Mouse (Mus musculus): Measurements from ENCODE around the gene Ttc28. TPM values are rescaled to one million over a fixed set of nuclear protein-coding genes. Genes with fewer than 3 reads are reported as not detected.

Gene Ttc28
- polyA plus RNA-seq, 1 experiment from 2014 or later: 12.9 TPM

DNA sequence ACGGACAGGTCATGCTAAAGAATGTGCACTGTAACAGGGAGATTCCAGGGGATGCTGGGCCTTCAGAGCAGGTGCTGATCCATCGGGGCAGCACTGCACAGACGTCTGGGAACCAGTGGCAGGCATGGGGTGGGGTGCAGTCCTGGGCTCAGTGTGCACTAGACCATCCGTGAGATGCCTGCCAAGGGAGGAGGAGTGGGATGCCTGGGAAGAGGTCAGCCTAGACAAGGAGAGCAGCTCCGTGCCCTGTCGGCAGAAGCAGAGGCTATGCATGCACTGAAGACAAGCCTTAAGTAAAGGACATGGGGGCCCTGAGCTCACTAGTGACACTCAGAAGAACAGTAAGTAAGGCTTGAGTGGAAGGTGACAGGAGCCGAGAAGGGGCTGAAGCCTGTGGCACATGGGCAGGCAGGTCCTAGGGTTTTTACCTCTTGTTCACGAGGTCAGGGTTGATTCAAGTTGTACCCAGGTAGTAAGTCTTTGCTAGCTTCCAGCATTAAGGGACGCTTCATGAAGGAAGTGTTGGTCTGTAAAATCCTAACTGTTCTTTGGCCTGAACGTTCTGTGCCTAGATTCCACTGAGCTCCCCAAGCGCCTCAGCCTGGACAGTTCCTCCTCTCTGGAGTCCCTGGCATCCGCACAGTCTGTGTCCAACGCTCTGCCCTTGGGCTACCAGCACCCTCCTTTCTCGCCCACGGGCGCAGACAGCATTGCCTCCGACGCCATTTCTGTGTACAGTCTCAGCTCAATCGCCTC is 405.0 kb downstream of the Ttc28 start:
- Histone ChIP-seq H3K27ac (replicated peaks; ENCODE audit: low read depth, low read length) (no peak overlapping the region), H3K36me3 (ENCODE audit: control insufficient read depth, insufficient read depth, low read length) (peaks cover 10% of the 10 kb centered on the region), H3K9ac (ENCODE audit: low read length) (no peak overlapping the region), H3K27me3 (ENCODE audit: control insufficient read depth, insufficient read depth, low read length) (no peaks in the 10 kb centered on the region), H3K4me2 (ENCODE audit: low read depth, severe bottlenecking) (no peak overlapping the region), H3K4me3 (ENCODE audit: low read depth, low read length) (no peak overlapping the region), H3K9me3 (ENCODE audit: control insufficient read depth, low read length) (no peaks in the 10 kb centered on the region), H3K4me1 (ENCODE audit: control insufficient read depth, insufficient read depth, low read length) (no peaks in the 10 kb centered on the region)
- DNase-seq (ENCODE audit: low spot score): no peak
- ATAC-seq (ENCODE audit: insufficient number of reproducible peaks, low FRiP score, low TSS enrichment, low read depth): no peak
- WGBS: 89% methylated on average over 19 of the region's 19 CpGs

- Histone ChIP-seq H3K4me3 (ENCODE audit: low read depth, low read length) (no peak overlapping the region), H3K36me3 (ENCODE audit: control insufficient read depth, insufficient read depth, low read length) (peaks cover 7% of the 10 kb centered on the region), H3K27me3 (ENCODE audit: control insufficient read depth, insufficient read depth, low read length) (no peaks in the 10 kb centered on the region), H3K9ac (ENCODE audit: low read length) (no peak overlapping the region), H3K27ac (replicated peaks; ENCODE audit: low read depth, low read length) (no peak overlapping the region), H3K9me3 (ENCODE audit: control insufficient read depth, low read length) (no peaks in the 10 kb centered on the region), H3K4me2 (ENCODE audit: low read depth, severe bottlenecking) (no peak overlapping the region), H3K4me1 (ENCODE audit: control insufficient read depth, insufficient read depth, low read length) (no peaks in the 10 kb centered on the region)
- DNase-seq (ENCODE audit: low spot score): no peak
- 60% methylated on average over 5 of the region's 5 CpGs for WGBS
- no peak for ATAC-seq (ENCODE audit: insufficient number of reproducible peaks, low FRiP score, low TSS enrichment, low read depth)
Observed at GRCm38 (mm10) chr5:111287571-111287970, 408.0 kb downstream of the Ttc28 start.

DNA sequence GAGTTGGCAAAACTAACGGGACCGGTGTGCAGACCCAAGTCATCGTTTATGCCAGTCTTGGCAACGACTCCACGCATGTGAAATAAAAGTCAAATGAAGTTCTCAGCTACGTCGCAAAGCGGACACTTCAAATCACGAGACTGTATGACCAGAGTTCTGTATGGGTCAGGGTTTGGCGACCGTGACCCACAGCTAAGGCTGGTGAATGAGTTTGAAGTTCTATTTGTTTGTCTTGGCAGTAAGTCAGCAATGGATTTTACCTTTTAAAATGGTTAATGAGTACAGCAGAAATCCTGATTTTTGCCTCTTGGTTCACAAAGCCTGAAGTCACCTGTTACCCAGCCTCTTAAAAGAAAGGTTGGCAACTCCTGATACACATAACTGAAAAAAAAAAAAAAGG is 408.9 kb downstream of the Ttc28 start:
- no peak overlapping the region for H3K4me3 ChIP-seq (ENCODE audit: low read depth, low read length)
- ATAC-seq (ENCODE audit: insufficient number of reproducible peaks, low FRiP score, low TSS enrichment, low read depth) (no peak), DNase-seq (ENCODE audit: low spot score) (no peak)
- H3K27me3 ChIP-seq (ENCODE audit: control insufficient read depth, insufficient read depth, low read length): no peaks in the 10 kb centered on the region
- no peak overlapping the region for H3K9ac ChIP-seq (ENCODE audit: low read length)
- no peak overlapping the region for H3K27ac ChIP-seq (replicated peaks; ENCODE audit: low read depth, low read length)
- H3K9me3 ChIP-seq (ENCODE audit: control insufficient read depth, low read length): no peaks in the 10 kb centered on the region
- WGBS: 93% methylated on average over 11 of the region's 11 CpGs
- no peak overlapping the region for H3K4me2 ChIP-seq (ENCODE audit: low read depth, severe bottlenecking)
- H3K4me1 ChIP-seq (ENCODE audit: control insufficient read depth, insufficient read depth, low read length): no peaks in the 10 kb centered on the region
- peaks cover 7% of the 10 kb centered on the region for H3K36me3 ChIP-seq (ENCODE audit: control insufficient read depth, insufficient read depth, low read length)

- H3K36me3 ChIP-seq (ENCODE audit: control insufficient read depth, insufficient read depth, low read length): peaks cover 4% of the 10 kb centered on the region
- DNase-seq (ENCODE audit: low spot score): no peak
- no peak overlapping the region for H3K27ac ChIP-seq (replicated peaks; ENCODE audit: low read depth, low read length)
- no peak overlapping the region for H3K4me2 ChIP-seq (ENCODE audit: low read depth, severe bottlenecking)
- H3K9ac ChIP-seq (ENCODE audit: low read length): no peak overlapping the region
- H3K4me3 ChIP-seq (ENCODE audit: low read depth, low read length): no peak overlapping the region
- ATAC-seq (ENCODE audit: insufficient number of reproducible peaks, low FRiP score, low TSS enrichment, low read depth): no peak
- no peaks in the 10 kb centered on the region for H3K4me1 ChIP-seq (ENCODE audit: control insufficient read depth, insufficient read depth, low read length)
- WGBS: 88% methylated on average over 11 of the region's 11 CpGs
- H3K9me3 ChIP-seq (ENCODE audit: control insufficient read depth, low read length): no peaks in the 10 kb centered on the region; the same call in 1 of the 2 replicates
- H3K27me3 ChIP-seq (ENCODE audit: control insufficient read depth, insufficient read depth, low read length): no peaks in the 10 kb centered on the region
Observed at GRCm38 (mm10) chr5:111290071-111290470, 410.5 kb downstream of the Ttc28 start.

- Histone ChIP-seq H3K36me3 (ENCODE audit: control insufficient read depth, insufficient read depth, low read length) (no peaks in the 10 kb centered on the region), H3K4me3 (ENCODE audit: low read depth, low read length) (no peak overlapping the region), H3K27ac (replicated peaks; ENCODE audit: low read depth, low read length) (no peak overlapping the region), H3K9me3 (ENCODE audit: control insufficient read depth, low read length) (no peaks in the 10 kb centered on the region; the same call in 1 of the 2 replicates), H3K9ac (ENCODE audit: low read length) (no peak overlapping the region), H3K4me2 (ENCODE audit: low read depth, severe bottlenecking) (no peak overlapping the region), H3K4me1 (ENCODE audit: control insufficient read depth, insufficient read depth, low read length) (no peaks in the 10 kb centered on the region), H3K27me3 (ENCODE audit: control insufficient read depth, insufficient read depth, low read length) (no peaks in the 10 kb centered on the region)
- no peak for ATAC-seq (ENCODE audit: insufficient number of reproducible peaks, low FRiP score, low TSS enrichment, low read depth)
- WGBS: 60% methylated on average over 10 of the region's 10 CpGs
- DNase-seq (ENCODE audit: low spot score): no peak
Observed at GRCm38 (mm10) chr5:111291639-111292038, 412.0 kb downstream of the Ttc28 start.

GRCm38 (mm10) chr5:111297801-111298200 is 418.2 kb downstream of the Ttc28 start:
- 58% methylated on average over 5 of the region's 5 CpGs for WGBS
- no peak for DNase-seq (ENCODE audit: low spot score)
- H3K4me2 ChIP-seq (ENCODE audit: low read depth, severe bottlenecking): no peak overlapping the region
- no peak for ATAC-seq (ENCODE audit: insufficient number of reproducible peaks, low FRiP score, low TSS enrichment, low read depth)
- H3K36me3 ChIP-seq (ENCODE audit: control insufficient read depth, insufficient read depth, low read length): no peaks in the 10 kb centered on the region
- H3K27me3 ChIP-seq (ENCODE audit: control insufficient read depth, insufficient read depth, low read length): no peaks in the 10 kb centered on the region
- no peaks in the 10 kb centered on the region; the same call in 1 of the 2 replicates for H3K9me3 ChIP-seq (ENCODE audit: control insufficient read depth, low read length)
- no peak overlapping the region for H3K27ac ChIP-seq (replicated peaks; ENCODE audit: low read depth, low read length)
- H3K4me3 ChIP-seq (ENCODE audit: low read depth, low read length): no peak overlapping the region
- no peaks in the 10 kb centered on the region for H3K4me1 ChIP-seq (ENCODE audit: control insufficient read depth, insufficient read depth, low read length)
- H3K9ac ChIP-seq (ENCODE audit: low read length): no peak overlapping the region

DNA sequence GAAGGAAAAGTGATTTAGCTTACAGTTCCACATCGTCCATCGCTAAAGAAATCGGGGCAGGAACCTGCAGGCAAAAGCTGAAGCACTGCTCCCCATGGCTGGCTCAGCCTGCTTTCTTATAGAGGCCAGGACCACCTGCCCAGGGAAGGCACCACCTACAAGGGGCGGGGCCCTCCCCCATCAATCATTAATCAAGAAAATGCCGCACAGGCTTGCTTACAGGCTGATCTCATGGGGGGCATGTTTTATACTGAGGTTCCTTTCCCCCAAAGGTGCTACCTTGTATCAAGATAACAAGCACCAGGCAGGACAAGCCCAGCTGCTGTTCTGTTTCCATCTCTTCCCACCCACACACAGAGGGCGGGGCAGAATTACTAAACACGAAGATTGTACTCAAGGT is 419.1 kb downstream of the Ttc28 start:
- Histone ChIP-seq H3K9ac (ENCODE audit: low read length) (no peak overlapping the region), H3K27me3 (ENCODE audit: control insufficient read depth, insufficient read depth, low read length) (no peaks in the 10 kb centered on the region), H3K4me2 (ENCODE audit: low read depth, severe bottlenecking) (no peak overlapping the region), H3K9me3 (ENCODE audit: control insufficient read depth, low read length) (no peaks in the 10 kb centered on the region; the same call in 1 of the 2 replicates), H3K4me1 (ENCODE audit: control insufficient read depth, insufficient read depth, low read length) (no peaks in the 10 kb centered on the region), H3K36me3 (ENCODE audit: control insufficient read depth, insufficient read depth, low read length) (no peaks in the 10 kb centered on the region), H3K4me3 (ENCODE audit: low read depth, low read length) (no peak overlapping the region), H3K27ac (replicated peaks; ENCODE audit: low read depth, low read length) (no peak overlapping the region)
- DNase-seq (ENCODE audit: low spot score): no peak
- ATAC-seq (ENCODE audit: insufficient number of reproducible peaks, low FRiP score, low TSS enrichment, low read depth): no peak
- WGBS: 45% methylated on average over 7 of the region's 7 CpGs

DNA sequence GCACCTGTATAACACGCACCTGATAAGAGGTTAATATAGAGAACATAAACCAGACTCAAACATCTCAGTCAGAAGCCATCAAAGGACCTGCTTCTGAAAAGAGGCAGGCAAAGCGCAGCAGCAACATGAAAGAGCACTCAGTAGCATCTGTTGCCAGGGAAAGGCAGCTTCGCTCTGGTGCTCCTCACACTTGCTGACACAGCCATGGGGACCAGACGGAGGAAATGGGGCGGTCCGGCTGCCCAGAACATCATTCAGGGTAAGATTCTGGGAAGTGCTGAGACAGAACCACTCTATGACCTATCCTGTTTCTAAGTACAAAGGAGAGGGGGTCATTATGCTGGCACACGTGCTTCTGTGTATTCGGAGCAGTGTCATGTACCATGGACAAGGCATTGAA is 421.2 kb downstream of the Ttc28 start:
- WGBS: 71% methylated on average over 8 of the region's 8 CpGs
- no peak for DNase-seq (ENCODE audit: low spot score)
- Histone ChIP-seq H3K9ac (ENCODE audit: low read length) (no peak overlapping the region), H3K4me1 (ENCODE audit: control insufficient read depth, insufficient read depth, low read length) (no peaks in the 10 kb centered on the region), H3K4me3 (ENCODE audit: low read depth, low read length) (no peak overlapping the region), H3K36me3 (ENCODE audit: control insufficient read depth, insufficient read depth, low read length) (no peaks in the 10 kb centered on the region), H3K27ac (replicated peaks; ENCODE audit: low read depth, low read length) (no peak overlapping the region), H3K4me2 (ENCODE audit: low read depth, severe bottlenecking) (no peak overlapping the region), H3K9me3 (ENCODE audit: control insufficient read depth, low read length) (no peaks in the 10 kb centered on the region), H3K27me3 (ENCODE audit: control insufficient read depth, insufficient read depth, low read length) (no peaks in the 10 kb centered on the region)
- no peak for ATAC-seq (ENCODE audit: insufficient number of reproducible peaks, low FRiP score, low TSS enrichment, low read depth)

GRCm38 (mm10) chr5:111301736-111302135 is 422.1 kb downstream of the Ttc28 start:
- DNase-seq (ENCODE audit: low spot score) (no peak), ATAC-seq (ENCODE audit: insufficient number of reproducible peaks, low FRiP score, low TSS enrichment, low read depth) (no peak)
- Histone ChIP-seq H3K4me1 (ENCODE audit: control insufficient read depth, insufficient read depth, low read length) (no peaks in the 10 kb centered on the region), H3K4me2 (ENCODE audit: low read depth, severe bottlenecking) (no peak overlapping the region), H3K4me3 (ENCODE audit: low read depth, low read length) (no peak overlapping the region), H3K27me3 (ENCODE audit: control insufficient read depth, insufficient read depth, low read length) (no peaks in the 10 kb centered on the region), H3K9me3 (ENCODE audit: control insufficient read depth, low read length) (no peaks in the 10 kb centered on the region), H3K36me3 (ENCODE audit: control insufficient read depth, insufficient read depth, low read length) (no peaks in the 10 kb centered on the region), H3K9ac (ENCODE audit: low read length) (no peak overlapping the region), H3K27ac (replicated peaks; ENCODE audit: low read depth, low read length) (no peak overlapping the region)
- whole genome bisulfite sequencing: 78% methylated on average over 7 of the region's 7 CpGs
